Mouse (Mus musculus) MEL (cell line): Measurements from ENCODE around the gene Creg1. TPM values are rescaled to one million over a fixed set of nuclear protein-coding genes. Genes with fewer than 3 reads are reported as not detected.

Experiments used
- DNase-seq: peaks from one replicate; pipeline ENCODE4 v3.0.0; 2011; ENCODE audit warnings: low read depth, low spot score
- H3K27ac ChIP-seq: 2 replicates; pipeline ENCODE4 v1.5.1; 2012; ENCODE audit warnings: low read depth, mild to moderate bottlenecking, control low read depth, low read length, moderate library complexity; ENCODE audit not compliant: control insufficient read depth
- H3K27me3 ChIP-seq, 2 experiments: fragments of 150-350 bp in 1 of 2; sonication (generic) in 1 of 2; 2 replicates each; pipeline ENCODE4 v1.6.1; 2012; ENCODE audit warnings: low read length in 2 of 2, mild to moderate bottlenecking in 2 of 2, improper control_type of control experiment in 1 of 2, moderate library complexity in 1 of 2; ENCODE audit not compliant: insufficient read depth in 2 of 2, control insufficient read depth in 1 of 2
- H3K36me3 ChIP-seq, 2 experiments: 2 replicates each; pipeline ENCODE4 v1.6.1; 2012 to 2014; ENCODE audit warnings: low read length in 2 of 2, improper control_type of control experiment in 1 of 2, inconsistent platforms in 1 of 2, mild to moderate bottlenecking in 1 of 2; ENCODE audit not compliant: insufficient read depth in 2 of 2, control insufficient read depth in 1 of 2
- H3K4me1 ChIP-seq, 2 experiments: fragments of 150-350 bp in 1 of 2; sonication (generic) in 1 of 2; 2 replicates each; pipeline ENCODE4 v1.6.1; 2012; ENCODE audit warnings: low read length in 2 of 2, improper control_type of control experiment in 1 of 2, mild to moderate bottlenecking in 1 of 2; ENCODE audit not compliant: insufficient read depth in 2 of 2, control insufficient read depth in 1 of 2
- H3K4me3 ChIP-seq, 2 experiments: fragments of 150-350 bp in 1 of 2; sonication (generic) in 1 of 2; 2 replicates each; pipeline ENCODE4 v1.5.1; 2012; ENCODE audit warnings: low read depth in 2 of 2, low read length in 2 of 2, mild to moderate bottlenecking in 2 of 2, moderate library complexity in 2 of 2, control low read depth in 1 of 2, improper control_type of control experiment in 1 of 2; ENCODE audit not compliant: control insufficient read depth in 1 of 2, insufficient read depth in 1 of 2
- H3K79me2 ChIP-seq: 2 replicates; pipeline ENCODE4 v1.6.1; 2012; ENCODE audit warnings: mild to moderate bottlenecking, low read length, moderate library complexity; ENCODE audit not compliant: control insufficient read depth, poor library complexity, insufficient read depth
- H3K9ac ChIP-seq: 2 replicates; pipeline ENCODE4 v1.6.1; 2012; ENCODE audit warnings: low read depth, mild to moderate bottlenecking, control low read depth, low read length, moderate library complexity; ENCODE audit not compliant: control insufficient read depth, poor library complexity, severe bottlenecking
- H3K9me3 ChIP-seq: fragments of 150-350 bp; sonication (generic); replicated peaks from 2 replicates; pipeline ENCODE4 v1.6.1; 2012; ENCODE audit warnings: mild to moderate bottlenecking, low read length, improper control_type of control experiment, moderate library complexity; ENCODE audit not compliant: insufficient read depth
- E2F4 ChIP-seq: IDR thresholded peaks from 2 replicates; pipeline ENCODE4 v1.6.1; 2011; ENCODE audit warnings: low read depth, low read length, improper control_type of control experiment, borderline replicate concordance
- ELF1 ChIP-seq: IDR thresholded peaks from 2 replicates; pipeline ENCODE4 v1.6.1; 2014; ENCODE audit warnings: low read depth, mild to moderate bottlenecking, inconsistent platforms, low read length, improper control_type of control experiment, moderate library complexity
- EP300 ChIP-seq, 2 experiments: IDR thresholded peaks; 2 replicates each; pipeline ENCODE4 v1.6.1; 2011; ENCODE audit warnings: improper control_type of control experiment in 2 of 2, low read length in 2 of 2, low read depth in 1 of 2, mild to moderate bottlenecking in 1 of 2
- ETS1 ChIP-seq: IDR thresholded peaks from 2 replicates; pipeline ENCODE4 v1.6.1; 2012; ENCODE audit warnings: low read depth, mild to moderate bottlenecking, inconsistent platforms, low read length, improper control_type of control experiment, moderate library complexity
- GATA1 ChIP-seq: IDR thresholded peaks from 2 replicates; pipeline ENCODE4 v1.6.1; 2011; ENCODE audit warnings: low read depth, low read length, improper control_type of control experiment
- HCFC1 ChIP-seq: IDR thresholded peaks from 2 replicates; pipeline ENCODE4 v1.6.1; 2012; ENCODE audit warnings: low read depth, mild to moderate bottlenecking, inconsistent platforms, low read length, improper control_type of control experiment, moderate library complexity
- JUND ChIP-seq: IDR thresholded peaks from 2 replicates; pipeline ENCODE4 v1.6.1; 2011; ENCODE audit warnings: low read depth, mild to moderate bottlenecking, improper control_type of control experiment, low read length
- KAT2A ChIP-seq: conservative IDR thresholded peaks from 2 replicates; pipeline ENCODE4 v1.6.1; 2012; ENCODE audit warnings: low read depth, low read length, improper control_type of control experiment, inconsistent platforms
- MAX ChIP-seq: IDR thresholded peaks from 2 replicates; pipeline ENCODE4 v1.6.1; 2011; ENCODE audit warnings: low read length, improper control_type of control experiment
- MYB ChIP-seq: IDR thresholded peaks from 2 replicates; pipeline ENCODE4 v1.6.1; 2011; ENCODE audit warnings: mild to moderate bottlenecking, low read depth, low read length, improper control_type of control experiment
- MYC ChIP-seq: IDR thresholded peaks from 2 replicates; pipeline ENCODE4 v1.6.1; 2011; ENCODE audit warnings: low read depth, mild to moderate bottlenecking, low read length, improper control_type of control experiment, moderate library complexity
- NRF1 ChIP-seq: IDR thresholded peaks from 2 replicates; pipeline ENCODE4 v1.6.1; 2014; ENCODE audit warnings: low read depth, mild to moderate bottlenecking, inconsistent platforms, low read length, improper control_type of control experiment, moderate library complexity; ENCODE audit not compliant: poor library complexity, insufficient read depth, severe bottlenecking
- POLR2AphosphoS2 ChIP-seq: IDR thresholded peaks from 2 replicates; pipeline ENCODE4 v1.6.1; 2011; ENCODE audit warnings: low read length, improper control_type of control experiment
- SIN3A ChIP-seq: IDR thresholded peaks from 2 replicates; pipeline ENCODE4 v1.6.1; 2012; ENCODE audit warnings: low read length, improper control_type of control experiment, inconsistent platforms
- SMC3 ChIP-seq: IDR thresholded peaks from 2 replicates; pipeline ENCODE4 v1.6.1; 2011; ENCODE audit warnings: low read depth, low read length, improper control_type of control experiment
- TAL1 ChIP-seq: IDR thresholded peaks from 2 replicates; pipeline ENCODE4 v1.6.1; 2012; ENCODE audit warnings: mild to moderate bottlenecking, inconsistent platforms, low read length, moderate library complexity, mixed read lengths
- UBTF ChIP-seq: IDR thresholded peaks from 2 replicates; pipeline ENCODE4 v1.6.1; 2012; ENCODE audit warnings: low read depth, mild to moderate bottlenecking, inconsistent platforms, low read length, improper control_type of control experiment, moderate library complexity, borderline replicate concordance; ENCODE audit not compliant: insufficient read depth
- USF1 ChIP-seq: IDR thresholded peaks from 2 replicates; pipeline ENCODE4 v1.6.1; 2014; ENCODE audit warnings: low read depth, mild to moderate bottlenecking, inconsistent platforms, low read length, improper control_type of control experiment, moderate library complexity
- USF2 ChIP-seq, 2 experiments: IDR thresholded peaks; 2 replicates each; pipeline ENCODE4 v1.6.1; 2011 to 2012; ENCODE audit warnings: improper control_type of control experiment in 2 of 2, low read length in 2 of 2, borderline replicate concordance in 1 of 2, inconsistent platforms in 1 of 2, low read depth in 1 of 2, mild to moderate bottlenecking in 1 of 2; ENCODE audit not compliant: insufficient read depth in 1 of 2
- ZC3H11A ChIP-seq: IDR thresholded peaks from 2 replicates; pipeline ENCODE4 v1.6.1; 2012; ENCODE audit warnings: low read depth, mild to moderate bottlenecking, inconsistent platforms, low read length, improper control_type of control experiment
- ZMIZ1 ChIP-seq: IDR thresholded peaks from 2 replicates; pipeline ENCODE4 v1.6.1; 2012; ENCODE audit warnings: low read depth, mild to moderate bottlenecking, inconsistent platforms, low read length, improper control_type of control experiment, moderate library complexity
- ZNF384 ChIP-seq: IDR thresholded peaks from 2 replicates; pipeline ENCODE4 v1.6.1; 2012; ENCODE audit warnings: low read depth, mild to moderate bottlenecking, inconsistent platforms, low read length, improper control_type of control experiment
- polyA plus RNA-seq, 2 experiments: library from polyadenylated mRNA; stranded (reverse) in 1 of 2; unstranded in 1 of 2; fragments of >175 nt in 1 of 2; fragments of >200 nt in 1 of 2; gene quantifications; 2 replicates each; pipeline versions ENCODE4 v1.2.1 to v1.2.4; 2012; ENCODE audit warnings: low replicate concordance in 2 of 2, low read depth in 1 of 2; ENCODE audit not compliant: insufficient read length in 2 of 2, insufficient read depth in 1 of 2, missing spikeins in 1 of 2
- total RNA-seq: library from RNA; depleted of rRNA; stranded (reverse); fragments of 300-350 nt; gene quantifications from 2 replicates; pipeline ENCODE4 v1.2.3, GENCODE M21; 2012

Gene Creg1
- total and polyA plus RNA-seq, 3 experiments, result 83.6 to 184 TPM; not detected in 1

DNA sequence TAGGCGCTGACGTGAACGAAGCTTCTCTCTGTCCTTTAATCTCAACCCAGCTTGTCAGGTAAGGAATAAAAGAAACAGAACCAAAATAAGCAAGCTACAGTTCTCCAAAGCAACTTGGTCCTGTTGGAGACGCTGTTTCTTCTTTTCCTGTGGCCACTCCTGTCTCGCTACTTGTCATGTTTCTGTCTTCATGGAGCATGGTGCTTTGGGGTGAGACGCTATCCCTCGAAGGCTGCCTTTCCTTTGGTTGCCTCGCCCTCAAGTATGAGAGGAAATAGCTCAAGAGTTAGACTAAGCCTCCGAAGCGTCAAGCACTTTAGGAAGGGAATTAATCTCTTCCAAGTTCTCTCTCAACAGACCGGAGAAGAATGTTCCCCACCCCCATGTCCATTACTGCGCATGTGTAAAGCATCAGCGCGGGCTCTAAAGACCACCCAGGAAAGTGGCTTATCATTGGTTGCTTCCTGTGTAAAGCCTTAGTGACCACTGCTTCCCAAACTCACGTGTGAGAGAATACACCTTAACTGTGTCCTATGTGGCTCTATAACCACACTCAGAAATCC, 44.9 kb upstream of the Creg1 start (continued):
- TF ChIP-seq MYC (0 out of 2 replicates have a peak, but pooled peaks have one; percentile 29), MYB (no peak), ELF1 (no peak)

DNA sequence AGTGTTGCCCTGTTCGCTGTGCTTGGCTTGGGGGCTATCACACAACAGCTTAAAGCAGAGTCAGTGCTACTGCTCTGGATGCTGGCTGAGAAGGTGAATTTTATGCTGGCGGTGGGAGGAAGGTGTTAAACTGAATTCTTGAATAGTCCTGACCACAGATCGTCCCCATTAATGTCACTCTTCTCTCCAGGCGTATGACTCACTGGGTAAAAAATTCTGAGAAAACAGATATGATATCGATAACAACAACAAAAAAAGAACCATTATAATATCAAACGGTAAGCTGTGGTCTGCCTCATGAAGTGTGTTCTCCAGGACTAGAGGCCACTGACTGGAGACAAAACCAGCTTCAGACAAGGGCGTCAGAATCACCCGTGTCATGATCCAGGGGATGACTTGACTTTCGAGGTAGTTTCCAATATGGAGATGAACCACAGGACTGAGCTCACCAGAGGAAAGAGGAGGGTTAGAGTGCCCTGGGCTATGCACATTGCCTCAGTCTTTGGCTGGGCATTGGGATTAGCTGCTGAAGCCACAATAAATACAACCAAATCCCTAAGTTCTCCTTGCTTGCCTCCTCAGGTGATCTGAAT, 40.9 kb upstream of the Creg1 start:
- peak overlapping the region; percentile 42 for H3K9ac ChIP-seq
- H3K4me3 ChIP-seq, result peak overlapping the region; percentile 7 to 24; a peak in 2 of 4 replicates
- H3K27ac ChIP-seq, result peak overlapping the region; percentile 72
- H3K9me3 ChIP-seq, result no peaks in the 10 kb centered on the region
- TF ChIP-seq SIN3A, result no peak
- TF ChIP-seq USF1, result no peak
- TF ChIP-seq KAT2A, result no peak
- TF ChIP-seq HCFC1, result no peak
- TF ChIP-seq E2F4, result no peak
- TF ChIP-seq SMC3, result no peak
- TF ChIP-seq MYC, result no peak
- TF ChIP-seq ZNF384, result peak; percentile 43; the same call in 1 of the 2 replicates
- TF ChIP-seq NRF1, result no peak
- no peak for TF ChIP-seq ZC3H11A
- TF ChIP-seq EP300 (IDR thresholded peaks at IDR 0.05; ENCODE audit: low read depth in 1 of 2, low read length in 2 of 2), result peak; percentile 74; a peak in 3 of 4 replicates
- TF ChIP-seq MAX, result no peak
- TF ChIP-seq ETS1, result peak; percentile 77
- no peak for TF ChIP-seq ZMIZ1
- no peak for TF ChIP-seq USF2 (IDR thresholded peaks at IDR 0.05; ENCODE audit: borderline replicate concordance in 1 of 2, insufficient read depth in 1 of 2, low read depth in 1 of 2, low read length in 2 of 2)
- no peak for TF ChIP-seq UBTF
- peak; percentile 68 for TF ChIP-seq GATA1
- TF ChIP-seq TAL1, result no peak
- no peak for TF ChIP-seq POLR2AphosphoS2
- peak; percentile 59; the same call in 1 of the 2 replicates for TF ChIP-seq JUND
- DNase-seq, result peak; percentile 65
- peaks cover 0 to 14% of the 10 kb centered on the region in 2 experiments; a peak in 2 of 4 replicates for H3K36me3 ChIP-seq
- peaks cover 3 to 30% of the 10 kb centered on the region in 2 experiments; a peak in 3 of 4 replicates for H3K4me1 ChIP-seq
- H3K79me2 ChIP-seq, result no peaks in the 10 kb centered on the region; the same call in 1 of the 2 replicates
- H3K27me3 ChIP-seq, result no peaks in the 10 kb centered on the region
